ENCODE assay signal across 8 mouse cellular contexts in genomic region chr8:106076612-106077011, GRCm38 (mm10). TPM values are rescaled to one million over a fixed set of nuclear protein-coding genes. Genes with fewer than 3 reads are reported as not detected.
A peak's percentile ranks its signal among the peaks of the same experiment; 100 is the strongest.
DNase-seq lines count a peak whose midpoint lies in the region; ATAC-seq lines count a peak whose summit lies in the region.
"Had no signal": no experiment of that assay in that cellular context is flagged by ENCODE, and none has a peak within 500 bp of the region (broad histone marks: within the 10 kb centered on the region; RNA-seq: fewer than 3 reads in every experiment).

No protein-coding gene starts in this region.

- H3K27me3 ChIP-seq in kidney, embryonic 15.5 days, result no peaks in the 10 kb centered on the region
- H3K27me3 ChIP-seq: embryonic facial prominence, embryonic 13.5 days had no signal

- no peak for ATAC-seq in kidney, embryonic 15.5 days (replicated peaks; ENCODE audit: low FRiP score)

- no peak overlapping the region for H3K4me3 ChIP-seq in kidney, embryonic 15.5 days (replicated peaks)
- H3K4me3 ChIP-seq: embryonic facial prominence, embryonic 13.5 days had no signal

- peaks cover 22% of the 10 kb centered on the region for H3K36me3 ChIP-seq in kidney, embryonic 15.5 days

- H3K4me2 ChIP-seq in kidney, embryonic 15.5 days, result no peak overlapping the region
- H3K4me2 ChIP-seq: embryonic facial prominence, embryonic 13.5 days had no signal

- 75% methylated on average over 5 of the region's 5 CpGs for WGBS in kidney, embryonic 15.5 days

- no peaks in the 10 kb centered on the region for H3K4me1 ChIP-seq in kidney, embryonic 15.5 days
- H3K4me1 ChIP-seq: embryonic facial prominence, embryonic 13.5 days had no signal

- no peak overlapping the region for H3K27ac ChIP-seq in kidney, embryonic 15.5 days
- H3K27ac ChIP-seq: embryonic facial prominence, embryonic 13.5 days had no signal

- no peak overlapping the region for H3K9ac ChIP-seq in kidney, embryonic 15.5 days
- H3K9ac ChIP-seq: embryonic facial prominence, embryonic 13.5 days had no signal

- DNase-seq in kidney, adult 9 months, result peak; percentile 62
- peak; percentile 17 to 58 for DNase-seq in CD8-positive naive resting alpha-beta T cell, adult 2 months (ENCODE audit: low read depth in 2 of 2, low spot score in 2 of 2)
- DNase-seq in MN1 (ENCODE audit: low spot score), result peak; percentile 56
- DNase-seq in lung, postnatal 14 days, result peak; percentile 51
- DNase-seq in layer of hippocampus, postnatal 36 days, result no peak
- no peak for DNase-seq in left cerebral cortex, adult 18-20 months (ENCODE audit: low spot score in 2 of 2)

- H3K9me3 ChIP-seq in kidney, embryonic 15.5 days (replicated peaks), result no peaks in the 10 kb centered on the region
- H3K9me3 ChIP-seq: embryonic facial prominence, embryonic 13.5 days had no signal

RNA-seq across cellular contexts. Expression of gene Nfatc3, which starts 18.0 kb away (rescaled TPM):
- polyA plus RNA-seq in kidney, embryonic 15.5 days (2015; fragmentation: Nextera tagmentation; extraction: Ambion mirVana), result 6.5 and 7.3 TPM in 2 replicates
- 10 to 100 TPM; 11.1 to 11.9 TPM for total RNA-seq in layer of hippocampus, postnatal 36 days (2021)
- 10 to 100 TPM; 10.5 to 12.4 TPM for total RNA-seq in left cerebral cortex, adult 18-20 months (2021)

Comparison
In these comparisons a context has a peak if more than half of its experiments do, and no peak if none do; other contexts are left out.
1. DNase-seq: peak in kidney, adult 9 months (single experiment), CD8-positive naive resting alpha-beta T cell, adult 2 months (2 of 2), MN1 (single experiment) and lung, postnatal 14 days (single experiment); none in layer of hippocampus, postnatal 36 days (0 of 2) and left cerebral cortex, adult 18-20 months (0 of 2).